Mouse (Mus musculus): ENCODE measurements at regions not wholly inside any gene's neighbourhood (a gene's known extent, or its start where the extent isn't known, plus 50 kb on each side); places are given as distances from the start of the nearest gene placed in this dataset.

DNA sequence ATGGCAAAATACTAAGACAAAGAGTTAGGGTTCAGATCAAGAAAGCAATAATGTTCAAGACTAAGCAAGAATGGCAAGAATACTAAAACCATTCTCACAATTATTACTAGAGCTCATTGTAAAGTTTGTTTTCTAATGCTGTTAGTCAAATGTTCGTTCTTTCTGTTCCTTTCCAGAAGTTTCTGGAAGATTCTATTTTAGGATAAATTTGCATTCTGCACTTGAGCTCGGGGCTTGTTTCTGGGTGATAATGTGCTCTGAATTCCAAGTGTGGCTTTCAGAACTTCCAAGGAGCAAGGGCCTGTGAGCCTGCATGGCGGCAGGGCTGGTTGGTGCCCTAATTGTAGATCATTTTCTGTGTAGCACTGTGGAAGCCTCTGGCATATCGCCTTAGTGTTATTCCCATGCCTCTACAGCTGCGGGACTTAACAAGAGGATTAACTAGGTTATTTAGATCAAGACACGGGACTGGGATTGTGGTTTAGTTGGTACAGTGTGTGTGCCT lies 57.1 kb upstream of the Sash1 start:
- DNase-seq = no peak

DNA sequence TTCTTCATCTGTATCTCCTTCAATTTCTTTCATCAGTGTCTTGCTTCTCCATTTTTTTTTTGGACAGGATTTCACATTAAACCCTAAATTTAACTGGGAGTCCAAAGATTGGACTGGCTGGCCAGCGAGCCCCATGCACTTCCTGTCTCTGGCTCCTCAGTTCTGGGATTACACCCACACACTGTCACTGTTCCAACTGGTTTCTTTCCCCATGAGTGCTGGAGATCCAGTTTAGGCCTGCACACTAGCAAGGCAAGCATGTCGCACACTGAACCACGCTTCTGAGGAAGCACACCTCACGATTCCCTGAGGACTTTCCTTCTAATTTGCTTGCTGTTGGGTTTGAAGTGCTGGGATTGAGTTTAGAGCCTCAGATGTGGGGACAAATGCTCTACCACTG lies 50.5 kb upstream of the Sash1 start:
- no peak for DNase-seq
